Mouse (Mus musculus) layer of hippocampus, adult 8-10 months (tissue): ENCODE measurements at regions not wholly inside any gene's neighbourhood (a gene's known extent, or its start where the extent isn't known, plus 50 kb on each side); places are given as distances from the start of the nearest gene placed in this dataset.

Experiments
- DNase-seq, 2 experiments: peaks; one replicate each; pipeline ENCODE4 v3.0.0; 2022; ENCODE audit warnings: low spot score in 2 of 2

GRCm38 (mm10) chr3:102316151-102316550 is 111.7 kb upstream of the Vangl1 start:
- DNase-seq = no peak

GRCm38 (mm10) chr3:102311482-102312225 is 107.2 kb upstream of the Vangl1 start:
- no peak for DNase-seq

- DNase-seq = no peak
Observed at GRCm38 (mm10) chr3:102310243-102310642, 105.8 kb upstream of the Vangl1 start.

GRCm38 (mm10) chr3:102309756-102310155 is 105.3 kb upstream of the Vangl1 start:
- peak; percentile 24 to 58 for DNase-seq

- no peak for DNase-seq
Observed at GRCm38 (mm10) chr3:102307656-102308055, 103.2 kb upstream of the Vangl1 start.

GRCm38 (mm10) chr3:102292385-102292784 is 87.9 kb upstream of the Vangl1 start:
- DNase-seq = no peak

GRCm38 (mm10) chr3:102281983-102282382 is 77.5 kb upstream of the Vangl1 start:
- DNase-seq = no peak

- no peak for DNase-seq
Observed at GRCm38 (mm10) chr3:102276758-102277157, 72.3 kb upstream of the Vangl1 start.

GRCm38 (mm10) chr3:102276283-102276682 is 71.8 kb upstream of the Vangl1 start:
- no peak for DNase-seq

GRCm38 (mm10) chr3:102275256-102276022 is 70.9 kb upstream of the Vangl1 start:
- DNase-seq = no peak

- DNase-seq = no peak
Observed at GRCm38 (mm10) chr3:102270779-102271178, 66.3 kb upstream of the Vangl1 start.

GRCm38 (mm10) chr3:102270257-102270656 is 65.8 kb upstream of the Vangl1 start:
- DNase-seq = no peak

- no peak for DNase-seq
Observed at GRCm38 (mm10) chr3:102266136-102266535, 61.6 kb upstream of the Vangl1 start.

GRCm38 (mm10) chr3:102265146-102265545 is 60.7 kb upstream of the Vangl1 start:
- no peak for DNase-seq

GRCm38 (mm10) chr3:102263326-102263725 is 58.8 kb upstream of the Vangl1 start:
- DNase-seq = no peak

GRCm38 (mm10) chr3:102262665-102263064 is 58.2 kb upstream of the Vangl1 start:
- no peak for DNase-seq

GRCm38 (mm10) chr3:102261517-102261916 is 57.0 kb upstream of the Vangl1 start:
- DNase-seq = no peak
